Mouse (Mus musculus) ES-Bruce4 (cell line): Measurements from ENCODE around the gene Tdrd3.

Experiments used
- CTCF ChIP-seq: IDR thresholded peaks from one replicate; pipeline ENCODE4 v1.8.1; 2011; ENCODE audit warnings: low read depth, low read length
- EP300 ChIP-seq: IDR thresholded peaks from 2 replicates; pipeline ENCODE4 v1.6.1; 2011; ENCODE audit warnings: low read depth, low read length; ENCODE audit not compliant: insufficient read depth
- POLR2A ChIP-seq: IDR thresholded peaks from one replicate; pipeline ENCODE4 v1.8.1; 2011; ENCODE audit warnings: low read length; ENCODE audit not compliant: insufficient read depth

DNA sequence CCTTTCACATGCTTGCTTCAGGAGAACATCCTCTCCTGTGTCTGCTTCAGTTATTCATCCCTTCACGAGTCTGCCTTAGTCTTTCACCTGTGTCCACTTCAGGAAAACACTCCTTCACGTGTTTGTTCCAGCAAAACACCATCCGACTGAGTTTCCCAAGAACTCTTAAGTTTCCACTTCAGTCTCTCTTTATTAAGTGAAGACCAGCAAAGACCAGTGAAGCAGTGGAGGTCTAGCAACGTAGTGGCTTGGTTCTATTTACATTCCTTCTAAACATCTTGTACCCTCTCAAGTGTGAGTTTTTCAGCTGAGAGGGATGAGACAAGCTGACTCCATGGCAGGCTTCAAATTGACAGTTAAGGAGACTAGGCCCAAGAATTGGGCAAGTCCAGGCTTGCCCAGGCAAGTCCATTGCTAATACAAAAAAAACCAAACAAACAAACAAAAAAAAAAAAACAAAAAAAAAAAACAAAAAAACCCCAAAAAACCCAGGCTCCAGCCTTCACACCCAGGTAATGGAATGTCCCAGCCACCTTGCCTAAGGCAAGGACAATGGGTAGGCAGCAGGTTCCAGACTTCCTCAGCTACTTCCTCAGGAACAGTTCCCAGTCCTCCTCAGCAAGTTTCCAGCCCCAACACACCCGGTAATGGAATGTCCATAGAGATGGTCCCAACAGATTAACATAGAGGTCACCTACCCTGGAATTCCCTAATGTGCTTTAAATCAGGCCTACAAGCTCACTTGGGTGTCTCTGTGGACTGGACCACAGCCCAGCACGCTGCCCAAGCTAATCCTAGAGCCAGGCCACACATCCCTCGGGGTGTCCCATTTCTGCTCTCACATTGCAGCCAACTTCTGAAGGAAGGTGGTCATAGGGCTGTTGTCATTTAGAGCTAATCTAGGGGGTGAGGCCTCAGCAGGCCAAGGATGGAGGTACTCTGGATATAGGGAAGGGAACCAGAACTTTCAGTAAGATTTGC is 31.9 kb upstream of the Tdrd3 start:
- no peak for TF ChIP-seq CTCF
- TF ChIP-seq POLR2A: no peak
- TF ChIP-seq EP300: no peak
